ENCODE assay signal across 11 mouse cellular contexts in genomic region chr3:137977629-137978041, GRCm38 (mm10). TPM values are rescaled to one million over a fixed set of nuclear protein-coding genes. Genes with fewer than 3 reads are reported as not detected.
A peak's percentile ranks its signal among the peaks of the same experiment; 100 is the strongest.
DNase-seq lines count a peak whose midpoint lies in the region; ATAC-seq lines count a peak whose summit lies in the region.
"Had no signal": no experiment of that assay in that cellular context is flagged by ENCODE, and none has a peak within 500 bp of the region (broad histone marks: within the 10 kb centered on the region; RNA-seq: fewer than 3 reads in every experiment).

No protein-coding gene starts in this region.

- H3K36me3 ChIP-seq in forebrain, embryonic 15.5 days, result no peaks in the 10 kb centered on the region
- H3K36me3 ChIP-seq in liver, embryonic 13.5 days, result peaks cover 20% of the 10 kb centered on the region

- peak overlapping the region; percentile 74 for H3K27ac ChIP-seq in forebrain, embryonic 15.5 days (replicated peaks)
- H3K27ac ChIP-seq in liver, embryonic 13.5 days, result peak overlapping the region; percentile 67

- no peak overlapping the region for H3K9ac ChIP-seq in forebrain, embryonic 15.5 days (replicated peaks)
- peak overlapping the region; percentile 27 for H3K9ac ChIP-seq in liver, embryonic 13.5 days

- peak; percentile 86 for ATAC-seq in forebrain, embryonic 15.5 days (replicated peaks)
- ATAC-seq in liver, embryonic 13.5 days (ENCODE audit: low read depth), result no peak
- ATAC-seq: intestine, postnatal 0 days; Patski had no signal

- H3K9me3 ChIP-seq in forebrain, embryonic 15.5 days, result no peaks in the 10 kb centered on the region
- H3K9me3 ChIP-seq in liver, embryonic 13.5 days (replicated peaks), result no peaks in the 10 kb centered on the region

- H3K27me3 ChIP-seq in forebrain, embryonic 15.5 days, result no peaks in the 10 kb centered on the region
- no peaks in the 10 kb centered on the region for H3K27me3 ChIP-seq in liver, embryonic 13.5 days
- H3K27me3 ChIP-seq: Patski had no signal

- H3K4me2 ChIP-seq in forebrain, embryonic 15.5 days (replicated peaks), result no peak overlapping the region
- H3K4me2 ChIP-seq in liver, embryonic 13.5 days, result peak overlapping the region; percentile 38

- peaks cover 18% of the 10 kb centered on the region for H3K4me1 ChIP-seq in forebrain, embryonic 15.5 days
- peaks cover 85% of the 10 kb centered on the region for H3K4me1 ChIP-seq in liver, embryonic 13.5 days (replicated peaks)

- no peak overlapping the region for H3K4me3 ChIP-seq in forebrain, embryonic 15.5 days
- no peak overlapping the region; the same call in 1 of the 2 replicates for H3K4me3 ChIP-seq in liver, embryonic 13.5 days (replicated peaks)

- 11% methylated on average over 6 of the region's 6 CpGs for WGBS in forebrain, embryonic 15.5 days
- 57% methylated on average over 6 of the region's 6 CpGs for WGBS in liver, embryonic 13.5 days (ENCODE audit: insufficient replicate concordance)

- DNase-seq in right cerebral cortex, postnatal 10 days (ENCODE audit: low spot score in 2 of 2), result peak; percentile 62 to 69
- no peak for DNase-seq in right cerebral cortex, postnatal 14 days
- no peak for DNase-seq in liver, embryonic 13.5 days
- peak; percentile 74 for DNase-seq in testis, postnatal 14 days (ENCODE audit: low spot score)
- DNase-seq in cerebellum, adult 18-20 months, result no peak
- no peak for DNase-seq in ovary, postnatal 14 days (ENCODE audit: low spot score)
- no peak for DNase-seq in kidney, postnatal 10 days
- DNase-seq: heart, adult 18-20 months had no signal

RNA-seq across cellular contexts. Expression of gene Dapp1, which starts 3.7 kb away (rescaled TPM):
- polyA plus RNA-seq in forebrain, embryonic 15.5 days (2015; fragmentation: Nextera tagmentation; extraction: Ambion mirVana), result 3.7 and 4.3 TPM in 2 replicates
- polyA plus RNA-seq in liver, embryonic 13.5 days (2015; fragmentation: Nextera tagmentation; extraction: Ambion mirVana), result 14.0 and 20.3 TPM in 2 replicates

RNA-seq across cellular contexts. Expression of gene Lamtor3, which starts 59.3 kb away (rescaled TPM):
- 136 and 138 TPM in 2 replicates for polyA plus RNA-seq in forebrain, embryonic 15.5 days (2015; fragmentation: Nextera tagmentation; extraction: Ambion mirVana)
- polyA plus RNA-seq in liver, embryonic 13.5 days (2015; fragmentation: Nextera tagmentation; extraction: Ambion mirVana), result 65.6 and 78.3 TPM in 2 replicates

Comparison
In these comparisons a context has a peak if more than half of its experiments do, and no peak if none do; other contexts are left out.
1. DNase-seq: peak in right cerebral cortex, postnatal 10 days (2 of 2) and testis, postnatal 14 days (single experiment); none in right cerebral cortex, postnatal 14 days (single experiment), liver, embryonic 13.5 days (single experiment), cerebellum, adult 18-20 months (0 of 2), ovary, postnatal 14 days (single experiment) and kidney, postnatal 10 days (single experiment).